Mouse (Mus musculus) heart, embryonic 10.5 days (tissue): ENCODE data around the gene Srcap. TPM values are rescaled to one million over a fixed set of nuclear protein-coding genes. Genes with fewer than 3 reads are reported as not detected.

Experiments used
- DNase-seq: peaks from one replicate; pipeline ENCODE4 v3.0.0-alpha.2; 2017; ENCODE audit warnings: low spot score
- H3K27ac ChIP-seq: fragments of 300-500 bp; sonication (generic); 2 replicates; pipeline ENCODE4 v1.5.1; 2016; ENCODE audit warnings: mild to moderate bottlenecking
- H3K27me3 ChIP-seq: fragments of 300-500 bp; sonication (generic); 2 replicates; pipeline ENCODE4 v1.6.1; 2016; ENCODE audit warnings: mild to moderate bottlenecking; ENCODE audit not compliant: poor library complexity, insufficient read depth, severe bottlenecking
- H3K36me3 ChIP-seq: fragments of 300-500 bp; sonication (generic); 2 replicates; pipeline ENCODE4 v1.6.1; 2016; ENCODE audit warnings: mild to moderate bottlenecking, moderate library complexity
- H3K4me1 ChIP-seq: fragments of 300-500 bp; sonication (generic); 2 replicates; pipeline ENCODE4 v1.6.1; 2016; ENCODE audit warnings: mild to moderate bottlenecking
- H3K4me3 ChIP-seq: fragments of 300-500 bp; sonication (generic); 2 replicates; pipeline ENCODE4 v1.5.1; 2016; ENCODE audit warnings: mild to moderate bottlenecking, moderate library complexity
- H3K9me3 ChIP-seq: fragments of 300-500 bp; sonication (generic); 2 replicates; pipeline ENCODE4 v1.6.1; 2016; ENCODE audit warnings: mild to moderate bottlenecking, moderate library complexity
- WGBS: fragments of 180-500 bp; shearing (Covaris S2); methylation state at CpG from one replicate; pipeline ENCODE4 v1.1.7; 2016; 5-methylcytosine and 5-hydroxymethylcytosine counted together
- polyA plus RNA-seq: library from polyadenylated mRNA; unstranded; fragments of >200 nt; fragmentation: Nextera tagmentation; extraction: Ambion mirVana; gene quantifications from 2 replicates; pipeline ENCODE4 v1.2.1, GENCODE M21; 2016

Gene Srcap
- polyA plus RNA-seq, 1 experiment from 2014 or later = 56.4 TPM

DNA sequence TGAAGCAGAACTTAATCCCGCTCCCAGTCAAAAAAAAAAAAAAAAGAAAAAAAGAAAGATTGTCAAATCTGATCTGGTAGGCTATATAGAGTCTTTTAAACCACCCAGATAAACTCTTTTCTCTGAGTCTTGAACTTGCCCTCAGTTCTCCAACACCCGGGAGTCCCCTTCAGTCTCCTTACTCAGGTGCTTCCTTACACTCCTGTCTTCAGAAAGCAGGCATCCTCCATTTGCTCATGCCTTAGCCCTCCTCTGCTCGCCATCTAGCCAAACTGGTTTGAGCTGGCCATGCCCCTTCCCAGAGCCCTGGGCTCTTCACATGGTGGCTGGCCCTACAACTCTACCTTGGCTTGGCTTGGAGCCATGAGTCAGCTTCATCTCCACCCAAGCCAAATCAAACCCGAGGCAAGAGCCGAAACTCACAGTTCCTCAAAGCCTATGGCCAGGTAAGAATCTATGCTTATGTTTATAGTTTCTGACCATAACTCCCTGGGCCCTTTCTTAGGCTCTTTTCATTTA is 49.6 kb downstream of the Srcap start, which contains the start of gene Tmem265:
TSS of gene Tmem265 (plus strand) at position 51 of the 519 bp plus-strand sequence.
- peaks cover 5% of the 10 kb centered on the region; the same call in 1 of the 2 replicates for H3K4me1 ChIP-seq
- WGBS = 91% methylated on average over 5 of the region's 5 CpGs
- H3K4me3 ChIP-seq = no peak within 1 kb of the TSS
- H3K36me3 ChIP-seq = peaks cover 82% of the 10 kb centered on the region
- DNase-seq = no peak
- no peak within 1 kb of the TSS for H3K27ac ChIP-seq
- no peaks in the 10 kb centered on the region for H3K27me3 ChIP-seq
- H3K9me3 ChIP-seq = no peaks in the 10 kb centered on the region

GRCm38 (mm10) chr7:127564381-127565150 is 52.8 kb downstream of the Srcap start:
- Histone ChIP-seq H3K36me3 (peaks cover 69% of the 10 kb centered on the region), H3K4me1 (peaks cover 5% of the 10 kb centered on the region; the same call in 1 of the 2 replicates), H3K27ac (no peak overlapping the region), H3K27me3 (no peaks in the 10 kb centered on the region), H3K4me3 (no peak overlapping the region), H3K9me3 (no peaks in the 10 kb centered on the region)
- WGBS = 87% methylated on average over 6 of the region's 6 CpGs
- no peak for DNase-seq

DNA sequence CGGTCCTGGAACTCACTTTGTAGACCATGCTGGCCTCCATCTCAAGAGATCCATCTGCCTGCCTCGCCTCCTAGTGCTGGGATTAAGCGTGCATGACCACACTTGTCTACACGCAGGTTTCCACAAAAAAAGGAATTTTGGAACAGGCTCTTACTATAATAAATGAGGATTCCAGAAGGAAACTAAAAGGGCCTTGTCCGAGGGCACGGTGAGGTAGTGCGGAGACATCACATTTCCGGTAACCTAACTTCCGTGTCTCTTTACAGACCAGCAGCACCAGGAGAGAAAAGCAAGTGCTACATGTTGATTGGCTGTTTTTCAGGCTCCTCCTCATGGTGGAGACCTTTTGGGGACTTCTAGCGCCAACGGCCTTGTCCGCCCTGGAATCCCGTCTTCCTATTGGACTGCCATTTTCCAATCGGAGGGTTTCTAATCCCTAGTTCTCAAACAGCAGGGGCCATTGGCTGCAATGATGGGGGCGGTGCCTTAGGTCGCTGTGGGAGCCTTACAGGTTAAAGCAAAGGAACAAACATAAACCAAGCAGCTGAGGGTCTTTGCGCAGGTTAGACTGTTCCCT is 61.2 kb downstream of the Srcap start, which contains the start of gene Phkg2:
TSS of gene Phkg2 (plus strand) at position 446 of the 577 bp plus-strand sequence.
- WGBS = under 1% methylated on average over 17 of the region's 17 CpGs
- peaks cover 29% of the 10 kb centered on the region for H3K36me3 ChIP-seq
- peak; percentile 99 for DNase-seq
- H3K4me3 ChIP-seq = peak within 1 kb of the TSS; percentile 96
- peak within 1 kb of the TSS; percentile 92 for H3K27ac ChIP-seq
- H3K4me1 ChIP-seq = peaks cover 19% of the 10 kb centered on the region
- no peaks in the 10 kb centered on the region for H3K27me3 ChIP-seq
- H3K9me3 ChIP-seq = no peaks in the 10 kb centered on the region

- peak; percentile 74 for DNase-seq
- H3K9me3 ChIP-seq = no peaks in the 10 kb centered on the region
- H3K4me1 ChIP-seq = peaks cover 19% of the 10 kb centered on the region
- WGBS = under 1% methylated on average over 27 of the region's 28 CpGs
- no peaks in the 10 kb centered on the region for H3K27me3 ChIP-seq
- peak overlapping the region; percentile 92 for H3K27ac ChIP-seq
- H3K36me3 ChIP-seq = peaks cover 34% of the 10 kb centered on the region
- peak overlapping the region; percentile 96 for H3K4me3 ChIP-seq
These were observed 61.8 kb downstream of the Srcap start for GRCm38 (mm10) chr7:127573503-127574008.

GRCm38 (mm10) chr7:127574115-127574514 is 62.3 kb downstream of the Srcap start:
- 24% methylated on average over 7 of the region's 7 CpGs for WGBS
- Histone ChIP-seq H3K27me3 (no peaks in the 10 kb centered on the region), H3K27ac (peak overlapping the region; percentile 92), H3K36me3 (peaks cover 34% of the 10 kb centered on the region), H3K4me1 (peaks cover 19% of the 10 kb centered on the region), H3K4me3 (peak overlapping the region; percentile 96), H3K9me3 (no peaks in the 10 kb centered on the region)
- DNase-seq = no peak

GRCm38 (mm10) chr7:127583260-127583659 is 71.5 kb downstream of the Srcap start:
- Histone ChIP-seq H3K36me3 (peaks cover 70% of the 10 kb centered on the region), H3K27ac (no peak overlapping the region), H3K9me3 (no peaks in the 10 kb centered on the region), H3K27me3 (no peaks in the 10 kb centered on the region), H3K4me3 (no peak overlapping the region), H3K4me1 (peaks cover 15% of the 10 kb centered on the region)
- 90% methylated on average over 6 of the region's 6 CpGs for WGBS
- DNase-seq = no peak

DNA sequence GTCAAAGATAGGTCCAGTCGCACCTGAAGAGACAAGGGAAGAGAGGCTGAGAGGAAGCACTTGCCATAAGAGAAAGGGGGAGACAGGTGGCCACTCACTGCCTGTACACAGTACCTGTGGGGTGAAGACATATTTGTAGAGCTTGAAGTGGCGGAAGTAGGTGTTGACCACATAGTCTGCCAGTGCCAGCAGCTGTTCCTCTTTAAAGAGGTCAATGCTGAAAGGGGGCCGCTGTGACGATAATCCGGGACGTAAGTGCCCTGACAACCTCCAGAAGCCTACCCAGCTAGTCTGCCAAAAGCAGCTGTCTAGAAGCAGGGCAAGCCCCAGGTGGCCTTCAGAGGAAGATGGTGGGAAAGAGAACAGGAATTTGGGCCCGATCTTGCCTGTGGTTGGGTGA is 73.2 kb downstream of the Srcap start:
- Histone ChIP-seq H3K27me3 (no peaks in the 10 kb centered on the region), H3K36me3 (peaks cover 61% of the 10 kb centered on the region), H3K4me1 (peaks cover 25% of the 10 kb centered on the region), H3K27ac (no peak overlapping the region), H3K9me3 (no peaks in the 10 kb centered on the region), H3K4me3 (no peak overlapping the region)
- 89% methylated on average over 7 of the region's 7 CpGs for WGBS
- no peak for DNase-seq

DNA sequence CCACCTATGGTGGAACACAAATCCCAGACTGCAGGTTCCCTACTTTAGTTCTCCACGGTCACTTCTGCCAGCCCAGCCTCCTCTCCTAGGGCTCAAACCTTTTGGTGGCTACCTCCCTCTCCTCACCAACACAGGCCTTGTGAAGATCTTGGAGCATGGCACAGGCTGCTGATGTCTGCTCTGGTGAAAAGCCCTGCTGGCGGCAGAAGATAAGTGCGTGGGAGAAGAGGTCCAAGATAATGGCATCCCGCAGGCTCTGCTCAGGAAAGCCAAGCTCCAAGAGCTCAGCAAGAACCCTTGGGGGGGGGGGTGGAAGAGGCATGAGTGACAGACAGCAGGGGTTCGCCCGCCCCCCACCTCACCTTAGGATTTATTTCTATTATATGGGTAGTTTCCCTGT is 74.4 kb downstream of the Srcap start:
- 66% methylated on average over 6 of the region's 6 CpGs for WGBS
- Histone ChIP-seq H3K4me1 (peaks cover 29% of the 10 kb centered on the region), H3K27ac (no peak overlapping the region), H3K4me3 (no peak overlapping the region), H3K36me3 (peaks cover 62% of the 10 kb centered on the region), H3K27me3 (no peaks in the 10 kb centered on the region), H3K9me3 (no peaks in the 10 kb centered on the region)
- no peak for DNase-seq

- WGBS = 65% methylated on average over 5 of the region's 5 CpGs
- Histone ChIP-seq H3K4me3 (peak overlapping the region; percentile 85), H3K4me1 (peaks cover 29% of the 10 kb centered on the region), H3K27ac (peak overlapping the region; percentile 92; the same call in 1 of the 2 replicates), H3K9me3 (no peaks in the 10 kb centered on the region), H3K36me3 (peaks cover 63% of the 10 kb centered on the region), H3K27me3 (no peaks in the 10 kb centered on the region)
- DNase-seq = no peak
These were observed 75.4 kb downstream of the Srcap start for GRCm38 (mm10) chr7:127587196-127587595.

- peak within 1 kb of the TSS; percentile 92 for H3K27ac ChIP-seq
- no peaks in the 10 kb centered on the region for H3K9me3 ChIP-seq
- peak; percentile 99 for DNase-seq
- H3K4me3 ChIP-seq = peak within 1 kb of the TSS; percentile 85
- no peaks in the 10 kb centered on the region for H3K27me3 ChIP-seq
- peaks cover 29% of the 10 kb centered on the region for H3K4me1 ChIP-seq
- under 1% methylated on average over 50 of the region's 50 CpGs for WGBS
- peaks cover 63% of the 10 kb centered on the region for H3K36me3 ChIP-seq
These were observed 76.5 kb downstream of the Srcap start, which contains the start of the genes Ccdc189 and Rnf40 for GRCm38 (mm10) chr7:127588011-127588871. Gene Ccdc189, minus strand, starts transcription at chr7:127588595. Gene Rnf40, plus strand, starts transcription at chr7:127588767.

DNA sequence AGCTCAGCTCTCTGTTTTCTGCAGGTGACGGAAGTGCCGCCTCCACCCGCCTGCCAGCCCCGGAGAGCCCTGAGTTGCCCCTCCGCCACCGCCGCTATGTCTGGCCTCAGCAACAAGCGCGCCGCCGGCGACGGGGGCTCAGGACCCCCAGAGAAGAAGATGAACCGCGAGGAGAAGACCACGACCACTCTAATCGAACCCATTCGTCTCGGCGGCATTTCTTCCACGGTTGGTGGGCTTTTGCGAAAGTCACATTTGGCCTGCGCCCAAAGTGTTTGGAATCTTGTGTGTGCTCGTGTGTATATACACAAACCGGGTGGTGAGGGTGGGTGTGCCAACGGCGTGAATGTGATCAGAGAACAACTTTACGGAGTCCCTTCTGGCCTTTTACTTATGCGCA is 77.1 kb downstream of the Srcap start:
- H3K4me3 ChIP-seq = peak overlapping the region; percentile 85
- peaks cover 29% of the 10 kb centered on the region for H3K4me1 ChIP-seq
- no peaks in the 10 kb centered on the region for H3K9me3 ChIP-seq
- H3K27me3 ChIP-seq = no peaks in the 10 kb centered on the region
- H3K36me3 ChIP-seq = peaks cover 63% of the 10 kb centered on the region
- peak overlapping the region; percentile 92 for H3K27ac ChIP-seq
- no peak for DNase-seq
- WGBS = 5% methylated on average over 29 of the region's 29 CpGs

DNA sequence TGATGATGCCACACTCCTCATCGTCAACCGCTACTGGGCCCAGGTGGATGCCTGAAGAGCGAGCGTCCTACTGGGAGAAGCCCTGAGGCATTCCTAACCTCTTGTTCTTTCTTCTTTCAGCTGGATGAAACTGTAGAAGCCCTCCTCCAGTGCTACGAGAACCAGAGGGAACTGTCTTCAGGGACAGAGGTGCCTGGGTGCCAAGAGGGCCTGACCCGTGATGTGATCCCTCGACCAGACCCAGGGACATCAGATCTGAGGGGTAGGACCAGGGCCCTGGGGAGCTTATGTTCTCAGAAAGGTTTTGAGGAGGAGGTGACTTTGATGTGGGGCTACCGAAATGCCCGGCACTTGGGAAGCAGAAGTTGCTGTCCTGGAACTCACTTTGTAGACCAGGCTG is 77.9 kb downstream of the Srcap start:
- no peak for DNase-seq
- Histone ChIP-seq H3K9me3 (no peaks in the 10 kb centered on the region), H3K36me3 (peaks cover 63% of the 10 kb centered on the region), H3K4me3 (peak overlapping the region; percentile 85), H3K27me3 (no peaks in the 10 kb centered on the region), H3K4me1 (peaks cover 29% of the 10 kb centered on the region), H3K27ac (no peak overlapping the region)
- 90% methylated on average over 9 of the region's 9 CpGs for WGBS
